Mouse (Mus musculus): ENCODE measurements at regions not wholly inside any gene's neighbourhood (a gene's known extent, or its start where the extent isn't known, plus 50 kb on each side); places are given as distances from the start of the nearest gene placed in this dataset.

- TF ChIP-seq POLR2A (IDR thresholded peaks at IDR 0.05; ENCODE audit: insufficient read depth, low read depth, low read length) (no peak), CTCF (IDR thresholded peaks at IDR 0.05) (no peak), EP300 (IDR thresholded peaks at IDR 0.05; ENCODE audit: insufficient read depth, low read depth, low read length) (no peak)
Measured at GRCm38 (mm10) chr13:39376677-39377076, 416.0 kb upstream of the Slc35b3 start.
